Mouse (Mus musculus) limb, embryonic 14.5 days (tissue): Measurements from ENCODE around the gene Tnip1. TPM values are rescaled to one million over a fixed set of nuclear protein-coding genes. Genes with fewer than 3 reads are reported as not detected.

Experiments used
- ATAC-seq: fragments of 200-750 bp; cut with Nextera tagmentation; 2 replicates; pipeline ENCODE4 v1.8.0; 2017; ENCODE audit warnings: low read depth, moderate number of reproducible peaks, moderate TSS enrichment; ENCODE audit not compliant: low FRiP score
- DNase-seq: peaks from one replicate; pipeline ENCODE4 v3.0.0-alpha.2; 2015; ENCODE audit warnings: low spot score
- H3K27ac ChIP-seq: fragments of 300-500 bp; sonication (generic); replicated peaks from 2 replicates; pipeline ENCODE4 v1.5.1; 2014; ENCODE audit warnings: low read depth, mild to moderate bottlenecking, low read length, moderate library complexity, mixed read lengths
- H3K27me3 ChIP-seq: fragments of 300-500 bp; sonication (generic); 2 replicates; pipeline ENCODE4 v1.6.1; 2014; ENCODE audit warnings: low read length, mixed read lengths; ENCODE audit not compliant: control insufficient read depth, insufficient read depth
- H3K36me3 ChIP-seq: fragments of 300-500 bp; sonication (generic); 2 replicates; pipeline ENCODE4 v1.6.1; 2014; ENCODE audit warnings: mild to moderate bottlenecking, low read length, moderate library complexity, mixed read lengths; ENCODE audit not compliant: control insufficient read depth, insufficient read depth
- H3K4me1 ChIP-seq: fragments of 300-500 bp; sonication (generic); 2 replicates; pipeline ENCODE4 v1.6.1; 2014; ENCODE audit warnings: antibody characterized with exemption, low read length, mixed read lengths; ENCODE audit not compliant: control insufficient read depth, insufficient read depth
- H3K4me2 ChIP-seq: fragments of 300-500 bp; sonication (generic); replicated peaks from 2 replicates; pipeline ENCODE4 v1.6.1; 2014; ENCODE audit warnings: low read depth, mild to moderate bottlenecking, low read length, moderate library complexity; ENCODE audit not compliant: severe bottlenecking
- H3K4me3 ChIP-seq: fragments of 300-500 bp; sonication (generic); replicated peaks from 2 replicates; pipeline ENCODE4 v1.5.1; 2014; ENCODE audit warnings: low read length
- H3K9ac ChIP-seq: fragments of 300-500 bp; sonication (generic); 2 replicates; pipeline ENCODE4 v1.6.1; 2014; ENCODE audit warnings: mild to moderate bottlenecking, low read depth, low read length, moderate library complexity; ENCODE audit not compliant: severe bottlenecking
- H3K9me3 ChIP-seq: fragments of 300-500 bp; sonication (generic); 2 replicates; pipeline ENCODE4 v1.6.1; 2016; ENCODE audit warnings: low read length; ENCODE audit not compliant: control insufficient read depth
- POLR2A ChIP-seq: fragments of 200-500 bp; IDR thresholded peaks from 2 replicates; pipeline ENCODE4 v1.8.0; 2012; ENCODE audit warnings: inconsistent platforms, mild to moderate bottlenecking, moderate library complexity, borderline replicate concordance; ENCODE audit not compliant: insufficient read depth, insufficient read length; ENCODE audit errors: extremely low read depth
- WGBS: fragments of 180-500 bp; shearing (Covaris S2); extraction: QIAGEN DNeasy Blood & Tissue Kit; methylation state at CpG from one replicate; pipeline ENCODE4 v1.1.7; 2014; 5-methylcytosine and 5-hydroxymethylcytosine counted together
- polyA plus RNA-seq, 2 experiments: library from polyadenylated mRNA; depleted of rRNA in 1 of 2; stranded (reverse) in 1 of 2; unstranded in 1 of 2; fragments of >200 nt; fragmentation: Nextera tagmentation in 1 of 2; extraction: Ambion mirVana in 1 of 2; gene quantifications; 2 replicates each; pipeline versions ENCODE4 v1.2.1 to v1.2.3; 2012 to 2014

The Tnip1 gene
- polyA plus RNA-seq, 2 experiments = 20.0 to 21.6 TPM

GRCm38 (mm10) chr11:54950684-54951083 is 12.0 kb downstream of the Tnip1 start:
- Histone ChIP-seq H3K9me3 (no peaks in the 10 kb centered on the region), H3K27ac (no peak overlapping the region), H3K9ac (no peak overlapping the region), H3K27me3 (no peaks in the 10 kb centered on the region), H3K4me3 (no peak overlapping the region), H3K36me3 (peaks cover 4% of the 10 kb centered on the region; the same call in 1 of the 2 replicates), H3K4me2 (no peak overlapping the region), H3K4me1 (peaks cover 7% of the 10 kb centered on the region; the same call in 1 of the 2 replicates)
- DNase-seq = no peak
- no peak for ATAC-seq
- WGBS = 84% methylated on average over 6 of the region's 6 CpGs
- TF ChIP-seq POLR2A = no peak

GRCm38 (mm10) chr11:54949717-54950116 is 13.0 kb downstream of the Tnip1 start:
- no peak overlapping the region for H3K4me3 ChIP-seq
- no peaks in the 10 kb centered on the region for H3K9me3 ChIP-seq
- H3K27ac ChIP-seq = no peak overlapping the region
- ATAC-seq = no peak
- 100% methylated on average over 1 of the region's 1 CpGs for WGBS
- no peak for TF ChIP-seq POLR2A
- H3K4me2 ChIP-seq = no peak overlapping the region
- peaks cover 7% of the 10 kb centered on the region; the same call in 1 of the 2 replicates for H3K36me3 ChIP-seq
- H3K4me1 ChIP-seq = peaks cover 2% of the 10 kb centered on the region; the same call in 1 of the 2 replicates
- no peaks in the 10 kb centered on the region for H3K27me3 ChIP-seq
- DNase-seq = no peak
- no peak overlapping the region for H3K9ac ChIP-seq

GRCm38 (mm10) chr11:54944702-54945101 is 18.0 kb downstream of the Tnip1 start:
- Histone ChIP-seq H3K9ac (no peak overlapping the region), H3K9me3 (no peaks in the 10 kb centered on the region), H3K4me1 (no peaks in the 10 kb centered on the region), H3K4me2 (no peak overlapping the region), H3K27me3 (no peaks in the 10 kb centered on the region), H3K27ac (no peak overlapping the region), H3K36me3 (0 out of 2 replicates have a peak, but pooled peaks cover 3% of the 10 kb centered on the region), H3K4me3 (no peak overlapping the region)
- WGBS = 77% methylated on average over 3 of the region's 3 CpGs
- no peak for TF ChIP-seq POLR2A
- no peak for ATAC-seq
- DNase-seq = no peak

- H3K27me3 ChIP-seq = no peaks in the 10 kb centered on the region
- no peak overlapping the region for H3K4me3 ChIP-seq
- no peaks in the 10 kb centered on the region for H3K9me3 ChIP-seq
- ATAC-seq = no peak
- no peak overlapping the region for H3K27ac ChIP-seq
- no peak for DNase-seq
- 89% methylated on average over 7 of the region's 7 CpGs for WGBS
- peaks cover 33% of the 10 kb centered on the region for H3K36me3 ChIP-seq
- H3K4me1 ChIP-seq = peaks cover 2% of the 10 kb centered on the region; the same call in 1 of the 2 replicates
- no peak overlapping the region for H3K9ac ChIP-seq
- H3K4me2 ChIP-seq = no peak overlapping the region
- TF ChIP-seq POLR2A = no peak
Observed at GRCm38 (mm10) chr11:54940056-54940455, 22.7 kb downstream of the Tnip1 start.

GRCm38 (mm10) chr11:54939501-54939900 is 23.2 kb downstream of the Tnip1 start:
- H3K27me3 ChIP-seq = no peaks in the 10 kb centered on the region
- ATAC-seq (no peak), DNase-seq (no peak)
- no peaks in the 10 kb centered on the region for H3K9me3 ChIP-seq
- H3K4me3 ChIP-seq = no peak overlapping the region
- TF ChIP-seq POLR2A = no peak
- WGBS = 86% methylated on average over 8 of the region's 8 CpGs
- peaks cover 31% of the 10 kb centered on the region for H3K36me3 ChIP-seq
- no peak overlapping the region for H3K27ac ChIP-seq
- no peak overlapping the region for H3K9ac ChIP-seq
- no peak overlapping the region for H3K4me2 ChIP-seq
- peaks cover 2% of the 10 kb centered on the region; the same call in 1 of the 2 replicates for H3K4me1 ChIP-seq

GRCm38 (mm10) chr11:54936771-54937140 is 26.0 kb downstream of the Tnip1 start:
- WGBS = 87% methylated on average over 3 of the region's 3 CpGs

More at GRCm38 (mm10) chr11:54936771-54937140, 26.0 kb downstream of the Tnip1 start:
- H3K9me3 ChIP-seq = no peaks in the 10 kb centered on the region
- H3K4me3 ChIP-seq = no peak overlapping the region
- no peaks in the 10 kb centered on the region for H3K27me3 ChIP-seq
- peaks cover 56% of the 10 kb centered on the region for H3K36me3 ChIP-seq
- peaks cover 2% of the 10 kb centered on the region; the same call in 1 of the 2 replicates for H3K4me1 ChIP-seq
- H3K27ac ChIP-seq = no peak overlapping the region
- H3K4me2 ChIP-seq = no peak overlapping the region
- TF ChIP-seq POLR2A = no peak
- H3K9ac ChIP-seq = no peak overlapping the region
- DNase-seq = no peak
- no peak for ATAC-seq
